Mouse (Mus musculus) duodenum, adult 2 months (tissue): ENCODE measurements around the gene Mtpn. TPM values are rescaled to one million over a fixed set of nuclear protein-coding genes. Genes with fewer than 3 reads are reported as not detected.

Experiments used
- polyA plus RNA-seq: library from polyadenylated mRNA; depleted of rRNA; stranded (reverse); fragments of >200 nt; gene quantifications from 2 replicates; pipeline ENCODE4 v1.2.3, GENCODE M21; 2012; ENCODE audit warnings: low replicate concordance; rRNA removed

Mtpn gene
- polyA plus RNA-seq = 87.9 and 125 TPM in 2 replicates

GRCm38 (mm10) chr6:35539304-35540009 is at the start of gene Mtpn:
TSS of gene Mtpn (minus strand) at chr6:35539888.

Other genes with a start within 250 kb of the Mtpn start
- gene Slc13a4, start 231.8 kb downstream of the Mtpn start, polyA plus RNA-seq = 0.04 and 0.07 TPM in 2 replicates
- 0.16 and 0.18 TPM in 2 replicates for gene Fam180a, start 213.7 kb downstream of the Mtpn start, polyA plus RNA-seq